22 mouse cellular contexts compared by ENCODE assay signal in genomic region chr10:13360913-13361312, GRCm38 (mm10).
DNase-seq lines count a peak whose midpoint lies in the region; ATAC-seq and TF ChIP-seq lines count a peak whose summit lies in the region.
"Had no signal": no experiment of that assay in that cellular context is flagged by ENCODE, and none has a peak within 500 bp of the region (broad histone marks: within the 10 kb centered on the region; RNA-seq: fewer than 3 reads in every experiment).

No protein-coding gene starts in this region.

- H3K4me3 ChIP-seq in embryonic facial prominence, embryonic 14.5 days (ENCODE audit: low read depth, low read length), result no peak overlapping the region
- H3K4me3 ChIP-seq in embryonic facial prominence, embryonic 10.5 days, result no peak overlapping the region
- no peak overlapping the region for H3K4me3 ChIP-seq in limb, embryonic 14.5 days (replicated peaks; ENCODE audit: low read length)
- no peak overlapping the region for H3K4me3 ChIP-seq in limb, embryonic 10.5 days
- H3K4me3 ChIP-seq in limb, embryonic 15.5 days, result no peak overlapping the region

- no peak for ATAC-seq in embryonic facial prominence, embryonic 14.5 days (ENCODE audit: low read depth)
- no peak for ATAC-seq in limb, embryonic 14.5 days (ENCODE audit: low FRiP score, low read depth)
- ATAC-seq in limb, embryonic 15.5 days (ENCODE audit: insufficient number of reproducible peaks, low FRiP score, low TSS enrichment, low read depth), result peak; percentile 50; the same call in 1 of the 2 replicates
- ATAC-seq: activated CD4-positive, CD25-positive, alpha-beta regulatory T cell, adult 4 months; CD4-positive, CD25-positive, alpha-beta regulatory T cell, adult 4 months; Patski had no signal

- H3K27ac ChIP-seq in embryonic facial prominence, embryonic 14.5 days (replicated peaks; ENCODE audit: low read depth, low read length), result no peak overlapping the region
- H3K27ac ChIP-seq in embryonic facial prominence, embryonic 10.5 days (replicated peaks), result no peak overlapping the region
- H3K27ac ChIP-seq in limb, embryonic 14.5 days (replicated peaks; ENCODE audit: low read depth, low read length), result no peak overlapping the region
- H3K27ac ChIP-seq in limb, embryonic 10.5 days, result no peak overlapping the region
- H3K27ac ChIP-seq in limb, embryonic 15.5 days, result no peak overlapping the region

- 0 out of 2 replicates have a peak, but pooled peaks cover 5% of the 10 kb centered on the region for H3K4me1 ChIP-seq in embryonic facial prominence, embryonic 14.5 days (ENCODE audit: control insufficient read depth, insufficient read depth, low read length)
- no peaks in the 10 kb centered on the region for H3K4me1 ChIP-seq in embryonic facial prominence, embryonic 10.5 days
- H3K4me1 ChIP-seq in limb, embryonic 14.5 days (ENCODE audit: control insufficient read depth, insufficient read depth, low read length), result 0 out of 2 replicates have a peak, but pooled peaks cover 2% of the 10 kb centered on the region
- H3K4me1 ChIP-seq in limb, embryonic 10.5 days, result no peaks in the 10 kb centered on the region
- H3K4me1 ChIP-seq in limb, embryonic 15.5 days, result peaks cover 6% of the 10 kb centered on the region; the same call in 1 of the 2 replicates

- TF ChIP-seq POLR2A in limb, embryonic 14.5 days (IDR thresholded peaks at IDR 0.05; ENCODE audit: borderline replicate concordance, extremely low read depth, insufficient read depth, insufficient read length), result no peak

- H3K9ac ChIP-seq in embryonic facial prominence, embryonic 14.5 days (ENCODE audit: low read depth, low read length), result no peak overlapping the region
- no peak overlapping the region for H3K9ac ChIP-seq in limb, embryonic 14.5 days (ENCODE audit: low read depth, low read length, severe bottlenecking)
- H3K9ac ChIP-seq in limb, embryonic 15.5 days, result no peak overlapping the region

- H3K36me3 ChIP-seq in embryonic facial prominence, embryonic 14.5 days (ENCODE audit: control insufficient read depth, insufficient read depth, low read length), result no peaks in the 10 kb centered on the region
- H3K36me3 ChIP-seq in embryonic facial prominence, embryonic 10.5 days (replicated peaks), result no peaks in the 10 kb centered on the region
- H3K36me3 ChIP-seq in limb, embryonic 14.5 days (ENCODE audit: control insufficient read depth, insufficient read depth, low read length), result no peaks in the 10 kb centered on the region
- H3K36me3 ChIP-seq in limb, embryonic 10.5 days, result no peaks in the 10 kb centered on the region
- H3K36me3 ChIP-seq in limb, embryonic 15.5 days, result no peaks in the 10 kb centered on the region
- H3K36me3 ChIP-seq: G1E had no signal

- intact Hi-C loops in gastrocnemius, postnatal 14 days (cut with DNase I; ENCODE audit: low total_unique reads), result no loop called here

- no peaks in the 10 kb centered on the region for H3K27me3 ChIP-seq in embryonic facial prominence, embryonic 14.5 days (replicated peaks; ENCODE audit: control insufficient read depth, insufficient read depth, low read length)
- no peaks in the 10 kb centered on the region for H3K27me3 ChIP-seq in embryonic facial prominence, embryonic 10.5 days (replicated peaks; ENCODE audit: low read depth, poor library complexity, severe bottlenecking)
- H3K27me3 ChIP-seq in limb, embryonic 14.5 days (ENCODE audit: control insufficient read depth, insufficient read depth, low read length), result no peaks in the 10 kb centered on the region
- H3K27me3 ChIP-seq in limb, embryonic 10.5 days (ENCODE audit: low read depth, poor library complexity, severe bottlenecking), result no peaks in the 10 kb centered on the region
- no peaks in the 10 kb centered on the region for H3K27me3 ChIP-seq in limb, embryonic 15.5 days
- H3K27me3 ChIP-seq: CH12.LX, Patski had no signal

- peak; percentile 66 for DNase-seq in embryonic facial prominence, embryonic 14.5 days (ENCODE audit: low spot score)
- DNase-seq in embryonic facial prominence, embryonic 10.5 days (ENCODE audit: low spot score), result no peak
- peak; percentile 12 for DNase-seq in gastrocnemius, postnatal 14 days
- DNase-seq in gastrocnemius, adult 8-10 months (ENCODE audit: low spot score in 2 of 2), result no peak
- peak; percentile 55 for DNase-seq in limb, embryonic 14.5 days (ENCODE audit: low spot score)
- DNase-seq in limb, embryonic 10.5 days (ENCODE audit: low spot score), result no peak
- DNase-seq in thymus, postnatal 14 days, result no peak
- DNase-seq: adrenal gland, adult 2 months; adrenal gland, adult 8-10 months; adrenal gland, postnatal 10 days; adrenal gland, postnatal 14 days; adrenal gland, postnatal 25 days; adrenal gland, postnatal 36 days; B cell, adult 2 months; cerebellum, adult 11 months; cerebellum, adult 11-12 months had no signal

- H3K9me3 ChIP-seq in embryonic facial prominence, embryonic 14.5 days (ENCODE audit: control insufficient read depth, low read length), result no peaks in the 10 kb centered on the region
- no peaks in the 10 kb centered on the region for H3K9me3 ChIP-seq in embryonic facial prominence, embryonic 10.5 days
- H3K9me3 ChIP-seq in limb, embryonic 14.5 days (ENCODE audit: control insufficient read depth, low read length), result no peaks in the 10 kb centered on the region
- H3K9me3 ChIP-seq in limb, embryonic 10.5 days (replicated peaks), result no peaks in the 10 kb centered on the region
- H3K9me3 ChIP-seq in limb, embryonic 15.5 days, result no peaks in the 10 kb centered on the region
- H3K9me3 ChIP-seq: G1E had no signal

- no peak overlapping the region for H3K4me2 ChIP-seq in embryonic facial prominence, embryonic 14.5 days (ENCODE audit: low read depth, low read length)
- no peak overlapping the region for H3K4me2 ChIP-seq in limb, embryonic 14.5 days (replicated peaks; ENCODE audit: low read depth, low read length, severe bottlenecking)
- H3K4me2 ChIP-seq in limb, embryonic 15.5 days, result no peak overlapping the region

Comparison
In these comparisons a context has a peak if more than half of its experiments do, and no peak if none do; other contexts are left out.
1. DNase-seq: peak in embryonic facial prominence, embryonic 14.5 days (single experiment), gastrocnemius, postnatal 14 days (single experiment) and limb, embryonic 14.5 days (single experiment); none in embryonic facial prominence, embryonic 10.5 days (single experiment), gastrocnemius, adult 8-10 months (0 of 2), limb, embryonic 10.5 days (single experiment) and thymus, postnatal 14 days (single experiment).